Mouse (Mus musculus): ENCODE measurements at regions not wholly inside any gene's neighbourhood (a gene's known extent, or its start where the extent isn't known, plus 50 kb on each side); places are given as distances from the start of the nearest gene placed in this dataset.
A peak's percentile ranks its signal among the peaks of the same experiment; 100 is the strongest.

- no peak for DNase-seq
Measured at GRCm38 (mm10) chrX:11657606-11658254, 330.1 kb downstream of the H2al1j start.

- peak; percentile 53 for DNase-seq
Measured at GRCm38 (mm10) chrX:11663187-11663829, 335.7 kb downstream of the H2al1j start.

- peak; percentile 81 for DNase-seq
Measured at GRCm38 (mm10) chrX:11664330-11665061, 336.9 kb downstream of the H2al1j start.

GRCm38 (mm10) chrX:11665077-11665974 lies 337.7 kb downstream of the H2al1j start:
- peak; percentile 52 for DNase-seq

- DNase-seq: peak; percentile 50
Measured at GRCm38 (mm10) chrX:11666517-11666916, 338.9 kb downstream of the H2al1j start.

- DNase-seq: no peak
Measured at GRCm38 (mm10) chrX:11671805-11672204, 344.2 kb downstream of the H2al1j start.

- DNase-seq: no peak
Measured at GRCm38 (mm10) chrX:11678086-11678485, 350.5 kb downstream of the H2al1j start.

- DNase-seq: no peak
Measured at GRCm38 (mm10) chrX:11681274-11681673, 353.7 kb downstream of the H2al1j start.

GRCm38 (mm10) chrX:11689989-11690405 lies 362.4 kb downstream of the H2al1j start:
- no peak for DNase-seq

- no peak for DNase-seq
Measured at GRCm38 (mm10) chrX:11690446-11690845, 362.8 kb downstream of the H2al1j start.

GRCm38 (mm10) chrX:11691019-11691418 lies 363.4 kb downstream of the H2al1j start:
- DNase-seq: no peak

GRCm38 (mm10) chrX:11696565-11696964 lies 368.9 kb downstream of the H2al1j start:
- no peak for DNase-seq

GRCm38 (mm10) chrX:11701095-11701494 lies 373.5 kb downstream of the H2al1j start:
- no peak for DNase-seq

GRCm38 (mm10) chrX:11705851-11706557 lies 378.4 kb downstream of the H2al1j start:
- no peak for DNase-seq

- no peak for DNase-seq
Measured at GRCm38 (mm10) chrX:11707330-11707729, 379.7 kb downstream of the H2al1j start.

GRCm38 (mm10) chrX:11708325-11708724 lies 380.7 kb downstream of the H2al1j start:
- no peak for DNase-seq

GRCm38 (mm10) chrX:11709326-11709725 lies 381.7 kb downstream of the H2al1j start:
- DNase-seq: no peak

- DNase-seq: no peak
Measured at GRCm38 (mm10) chrX:11713423-11713822, 385.8 kb downstream of the H2al1j start.

GRCm38 (mm10) chrX:11716773-11717172 lies 389.2 kb downstream of the H2al1j start:
- no peak for DNase-seq

GRCm38 (mm10) chrX:11718778-11719177 lies 391.2 kb downstream of the H2al1j start:
- no peak for DNase-seq

GRCm38 (mm10) chrX:11720517-11720916 lies 392.9 kb downstream of the H2al1j start:
- DNase-seq: peak; percentile 63

- DNase-seq: no peak
Measured at GRCm38 (mm10) chrX:11722730-11723129, 395.1 kb downstream of the H2al1j start.
